Mouse (Mus musculus) midbrain, embryonic 15.5 days (tissue): ENCODE data around the gene Rbfox3. TPM values are rescaled to one million over a fixed set of nuclear protein-coding genes. Genes with fewer than 3 reads are reported as not detected.

Experiments
- ATAC-seq: fragments of 200-750 bp; cut with Nextera tagmentation; replicated peaks from 2 replicates; pipeline ENCODE4 v1.8.0; 2017; ENCODE audit warnings: moderate TSS enrichment
- H3K27ac ChIP-seq: fragments of 300-500 bp; sonication (generic); 2 replicates; pipeline ENCODE4 v1.5.1; 2015; ENCODE audit warnings: mild to moderate bottlenecking, inconsistent platforms
- H3K27me3 ChIP-seq: fragments of 300-500 bp; sonication (generic); replicated peaks from 2 replicates; pipeline ENCODE4 v1.6.1; 2015; ENCODE audit warnings: inconsistent platforms
- H3K36me3 ChIP-seq: fragments of 300-500 bp; sonication (generic); replicated peaks from 2 replicates; pipeline ENCODE4 v1.6.1; 2015; ENCODE audit warnings: inconsistent platforms
- H3K4me1 ChIP-seq: fragments of 300-500 bp; sonication (generic); 2 replicates; pipeline ENCODE4 v1.6.1; 2015; ENCODE audit warnings: inconsistent platforms
- H3K4me2 ChIP-seq: fragments of 300-500 bp; sonication (generic); 2 replicates; pipeline ENCODE4 v1.6.1; 2015; ENCODE audit warnings: inconsistent platforms, mild to moderate bottlenecking, moderate library complexity
- H3K4me3 ChIP-seq: fragments of 300-500 bp; sonication (generic); 2 replicates; pipeline ENCODE4 v1.5.1; 2015; ENCODE audit warnings: mild to moderate bottlenecking, inconsistent platforms
- H3K9ac ChIP-seq: fragments of 300-500 bp; sonication (generic); 2 replicates; pipeline ENCODE4 v1.6.1; 2015; ENCODE audit warnings: mild to moderate bottlenecking, inconsistent platforms
- H3K9me3 ChIP-seq: fragments of 300-500 bp; sonication (generic); 2 replicates; pipeline ENCODE4 v1.6.1; 2016; ENCODE audit warnings: inconsistent platforms
- WGBS: fragments of 180-500 bp; shearing (Covaris S2); methylation state at CpG from one replicate; pipeline ENCODE4 v1.1.7; 2015; ENCODE audit warnings: mixed read lengths; 5-methylcytosine and 5-hydroxymethylcytosine counted together
- polyA plus RNA-seq: library from polyadenylated mRNA; unstranded; fragments of >200 nt; fragmentation: Nextera tagmentation; extraction: Ambion mirVana; gene quantifications from 2 replicates; pipeline ENCODE4 v1.2.1, GENCODE M21; 2015

Rbfox3 gene
- polyA plus RNA-seq, 1 experiment from 2014 or later, result 54.2 TPM

- Histone ChIP-seq H3K27ac (peak overlapping the region; percentile 28; the same call in 1 of the 2 replicates), H3K9ac (no peak overlapping the region), H3K27me3 (no peaks in the 10 kb centered on the region), H3K9me3 (no peaks in the 10 kb centered on the region), H3K4me2 (no peak overlapping the region), H3K4me3 (no peak overlapping the region), H3K4me1 (no peaks in the 10 kb centered on the region), H3K36me3 (no peaks in the 10 kb centered on the region)
- WGBS, result 71% methylated on average over 12 of the region's 12 CpGs
- no peak for ATAC-seq
Measured at GRCm38 (mm10) chr11:118760296-118760988, 151.0 kb downstream of the Rbfox3 start.

- Histone ChIP-seq H3K9ac (no peak overlapping the region), H3K4me1 (peaks cover 9% of the 10 kb centered on the region), H3K27ac (no peak overlapping the region), H3K4me2 (no peak overlapping the region), H3K9me3 (no peaks in the 10 kb centered on the region), H3K27me3 (no peaks in the 10 kb centered on the region), H3K4me3 (no peak overlapping the region), H3K36me3 (no peaks in the 10 kb centered on the region)
- no peak for ATAC-seq
- WGBS, result 92% methylated on average over 8 of the region's 8 CpGs
Measured at GRCm38 (mm10) chr11:118759228-118759627, 152.2 kb downstream of the Rbfox3 start.

- WGBS, result 88% methylated on average over 10 of the region's 10 CpGs
- Histone ChIP-seq H3K36me3 (no peaks in the 10 kb centered on the region), H3K27me3 (no peaks in the 10 kb centered on the region), H3K4me3 (no peak overlapping the region), H3K9ac (no peak overlapping the region), H3K4me1 (peaks cover 10% of the 10 kb centered on the region), H3K27ac (no peak overlapping the region), H3K9me3 (no peaks in the 10 kb centered on the region), H3K4me2 (no peak overlapping the region)
- ATAC-seq, result no peak
Measured at GRCm38 (mm10) chr11:118758277-118758990, 153.0 kb downstream of the Rbfox3 start.

GRCm38 (mm10) chr11:118757488-118757887 is 153.9 kb downstream of the Rbfox3 start:
- Histone ChIP-seq H3K4me3 (no peak overlapping the region), H3K36me3 (no peaks in the 10 kb centered on the region), H3K4me1 (peaks cover 15% of the 10 kb centered on the region), H3K27me3 (no peaks in the 10 kb centered on the region), H3K4me2 (no peak overlapping the region), H3K9ac (no peak overlapping the region), H3K27ac (no peak overlapping the region), H3K9me3 (no peaks in the 10 kb centered on the region)
- no peak for ATAC-seq
- 79% methylated on average over 1 of the region's 1 CpGs for WGBS

- H3K4me1 ChIP-seq, result peaks cover 33% of the 10 kb centered on the region
- no peak overlapping the region for H3K27ac ChIP-seq
Measured at GRCm38 (mm10) chr11:118755003-118755402, 156.4 kb downstream of the Rbfox3 start.

GRCm38 (mm10) chr11:118754535-118754934 is 156.9 kb downstream of the Rbfox3 start:
- WGBS, result 55% methylated on average over 4 of the region's 4 CpGs
- ATAC-seq, result 0 out of 2 replicates have a peak, but pooled peaks have one; percentile 26
- H3K36me3 ChIP-seq, result no peaks in the 10 kb centered on the region
- peaks cover 33% of the 10 kb centered on the region for H3K4me1 ChIP-seq
- no peaks in the 10 kb centered on the region for H3K9me3 ChIP-seq
- H3K27me3 ChIP-seq, result no peaks in the 10 kb centered on the region
- H3K9ac ChIP-seq, result no peak overlapping the region
- no peak overlapping the region for H3K4me2 ChIP-seq
- H3K4me3 ChIP-seq, result no peak overlapping the region
- H3K27ac ChIP-seq, result no peak overlapping the region

More at GRCm38 (mm10) chr11:118755003-118755402, 156.4 kb downstream of the Rbfox3 start:
- Histone ChIP-seq H3K9me3 (no peaks in the 10 kb centered on the region), H3K4me3 (no peak overlapping the region), H3K27me3 (no peaks in the 10 kb centered on the region), H3K36me3 (no peaks in the 10 kb centered on the region), H3K9ac (no peak overlapping the region), H3K4me2 (no peak overlapping the region)
- 64% methylated on average over 17 of the region's 17 CpGs for WGBS
- ATAC-seq, result 0 out of 2 replicates have a peak, but pooled peaks have one; percentile 15

GRCm38 (mm10) chr11:118751879-118752616 is 159.3 kb downstream of the Rbfox3 start:
- Histone ChIP-seq H3K36me3 (no peaks in the 10 kb centered on the region), H3K27ac (peak overlapping the region; percentile 59), H3K4me3 (no peak overlapping the region), H3K27me3 (no peaks in the 10 kb centered on the region), H3K4me1 (peaks cover 40% of the 10 kb centered on the region), H3K4me2 (no peak overlapping the region), H3K9ac (no peak overlapping the region), H3K9me3 (no peaks in the 10 kb centered on the region)
- WGBS, result 44% methylated on average over 7 of the region's 7 CpGs
- ATAC-seq, result no peak

- no peak overlapping the region for H3K4me3 ChIP-seq
- no peaks in the 10 kb centered on the region for H3K9me3 ChIP-seq
- H3K9ac ChIP-seq, result no peak overlapping the region
- H3K36me3 ChIP-seq, result no peaks in the 10 kb centered on the region
- H3K4me1 ChIP-seq, result peaks cover 45% of the 10 kb centered on the region
- no peak for ATAC-seq
- no peaks in the 10 kb centered on the region for H3K27me3 ChIP-seq
- 79% methylated on average over 11 of the region's 11 CpGs for WGBS
- H3K4me2 ChIP-seq, result no peak overlapping the region
- H3K27ac ChIP-seq, result no peak overlapping the region
Measured at GRCm38 (mm10) chr11:118750745-118751330, 160.6 kb downstream of the Rbfox3 start.

- Histone ChIP-seq H3K27ac (no peak overlapping the region), H3K9ac (no peak overlapping the region), H3K36me3 (no peaks in the 10 kb centered on the region), H3K27me3 (no peaks in the 10 kb centered on the region), H3K4me3 (no peak overlapping the region), H3K9me3 (no peaks in the 10 kb centered on the region), H3K4me1 (peaks cover 52% of the 10 kb centered on the region), H3K4me2 (no peak overlapping the region)
- WGBS, result 76% methylated on average over 1 of the region's 1 CpGs
- ATAC-seq, result no peak
Measured at GRCm38 (mm10) chr11:118749541-118749940, 161.9 kb downstream of the Rbfox3 start.

GRCm38 (mm10) chr11:118748622-118749021 is 162.8 kb downstream of the Rbfox3 start:
- H3K9ac ChIP-seq, result no peak overlapping the region
- no peak for ATAC-seq
- WGBS, result 54% methylated on average over 10 of the region's 10 CpGs
- H3K4me3 ChIP-seq, result no peak overlapping the region
- no peaks in the 10 kb centered on the region for H3K9me3 ChIP-seq
- H3K4me1 ChIP-seq, result peaks cover 55% of the 10 kb centered on the region
- H3K4me2 ChIP-seq, result no peak overlapping the region
- no peaks in the 10 kb centered on the region for H3K27me3 ChIP-seq
- no peak overlapping the region for H3K27ac ChIP-seq
- H3K36me3 ChIP-seq, result no peaks in the 10 kb centered on the region

- Histone ChIP-seq H3K4me2 (peak overlapping the region; percentile 39; the same call in 1 of the 2 replicates), H3K27ac (peak overlapping the region; percentile 55), H3K4me3 (no peak overlapping the region), H3K36me3 (no peaks in the 10 kb centered on the region), H3K4me1 (peaks cover 39% of the 10 kb centered on the region), H3K9ac (no peak overlapping the region), H3K9me3 (no peaks in the 10 kb centered on the region), H3K27me3 (no peaks in the 10 kb centered on the region)
- ATAC-seq, result no peak
Measured at GRCm38 (mm10) chr11:118745279-118745678, 166.1 kb downstream of the Rbfox3 start.

- H3K9ac ChIP-seq, result no peak overlapping the region
- peak overlapping the region; percentile 55; the same call in 1 of the 2 replicates for H3K27ac ChIP-seq
- H3K4me3 ChIP-seq, result 0 out of 2 replicates have a peak overlapping the region, but pooled peaks have one; percentile 4
- no peaks in the 10 kb centered on the region for H3K36me3 ChIP-seq
- 0 out of 2 replicates have a peak, but pooled peaks have one; percentile 37 for ATAC-seq
- peak overlapping the region; percentile 39 for H3K4me2 ChIP-seq
- H3K9me3 ChIP-seq, result no peaks in the 10 kb centered on the region
- WGBS, result 2% methylated on average over 15 of the region's 15 CpGs
- H3K4me1 ChIP-seq, result peaks cover 44% of the 10 kb centered on the region
- no peaks in the 10 kb centered on the region for H3K27me3 ChIP-seq
Measured at GRCm38 (mm10) chr11:118744782-118745181, 166.6 kb downstream of the Rbfox3 start.
